ENCODE assay signal across 9 mouse cellular contexts in the genomic region with DNA sequence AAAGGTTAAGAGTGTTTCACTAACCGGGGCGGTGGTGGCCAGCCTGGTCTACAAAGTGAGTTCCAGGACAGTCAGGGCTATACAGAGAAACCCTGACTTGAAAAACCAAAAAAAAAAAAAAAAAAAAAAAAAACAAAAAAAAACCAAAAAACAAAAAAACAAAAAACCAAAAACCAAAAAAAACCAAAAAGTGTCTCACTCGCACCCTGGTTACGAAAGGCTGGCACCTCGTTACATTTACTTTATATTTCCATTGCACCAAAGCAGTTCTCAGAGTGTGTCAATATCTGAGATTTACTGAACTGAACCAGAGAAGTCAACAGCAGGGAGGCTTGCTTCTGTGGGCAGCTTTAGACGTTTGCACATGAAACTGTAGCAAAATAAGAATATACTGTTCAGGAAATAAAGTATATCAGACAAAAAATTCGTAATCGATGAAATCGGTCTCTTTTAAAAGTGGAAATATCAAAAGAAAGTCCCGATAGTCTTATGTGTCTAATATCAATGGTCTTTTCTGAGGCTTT. TPM values are rescaled to one million over a fixed set of nuclear protein-coding genes. Genes with fewer than 3 reads are reported as not detected.
A peak's percentile ranks its signal among the peaks of the same experiment; 100 is the strongest.
DNase-seq lines count a peak whose midpoint lies in the region; ATAC-seq and TF ChIP-seq lines count a peak whose summit lies in the region.
"Had no signal": no experiment of that assay in that cellular context is flagged by ENCODE, and none has a peak within 500 bp of the region (broad histone marks: within the 10 kb centered on the region; RNA-seq: fewer than 3 reads in every experiment).

No protein-coding gene starts in this region.

- no peaks in the 10 kb centered on the region for H3K27me3 ChIP-seq in lung, embryonic 14.5 days (ENCODE audit: insufficient read depth, low read length)
- H3K27me3 ChIP-seq in embryonic facial prominence, embryonic 13.5 days: no peaks in the 10 kb centered on the region
- H3K27me3 ChIP-seq in intestine, embryonic 16.5 days (replicated peaks; ENCODE audit: control insufficient read depth, insufficient read depth, low read length): no peaks in the 10 kb centered on the region
- H3K27me3 ChIP-seq in neural tube, embryonic 14.5 days (ENCODE audit: control insufficient read depth, insufficient read depth, low read length): no peaks in the 10 kb centered on the region

- peak overlapping the region; percentile 73 for H3K4me2 ChIP-seq in lung, embryonic 14.5 days
- H3K4me2 ChIP-seq in embryonic facial prominence, embryonic 13.5 days: peak overlapping the region; percentile 80
- peak overlapping the region; percentile 44 for H3K4me2 ChIP-seq in intestine, embryonic 16.5 days (ENCODE audit: low read depth, low read length)
- peak overlapping the region; percentile 38; the same call in 1 of the 2 replicates for H3K4me2 ChIP-seq in neural tube, embryonic 14.5 days (ENCODE audit: low read depth, low read length)

- H3K9ac ChIP-seq in lung, embryonic 14.5 days: peak overlapping the region; percentile 98; the same call in 1 of the 2 replicates
- H3K9ac ChIP-seq in embryonic facial prominence, embryonic 13.5 days: no peak overlapping the region
- no peak overlapping the region for H3K9ac ChIP-seq in intestine, embryonic 16.5 days (ENCODE audit: low read depth, low read length)
- H3K9ac ChIP-seq in neural tube, embryonic 14.5 days (replicated peaks; ENCODE audit: low read depth, low read length): no peak overlapping the region

- no peaks in the 10 kb centered on the region for H3K9me3 ChIP-seq in lung, embryonic 14.5 days (ENCODE audit: low read depth, low read length)
- H3K9me3 ChIP-seq in embryonic facial prominence, embryonic 13.5 days: no peaks in the 10 kb centered on the region
- H3K9me3 ChIP-seq in intestine, embryonic 16.5 days (ENCODE audit: control insufficient read depth, low read length): no peaks in the 10 kb centered on the region
- H3K9me3 ChIP-seq in neural tube, embryonic 14.5 days (ENCODE audit: control insufficient read depth, low read length): no peaks in the 10 kb centered on the region

- TF ChIP-seq CTCF in lung, embryonic 14.5 days (IDR thresholded peaks at IDR 0.05; ENCODE audit: low read depth): no peak

- no peaks in the 10 kb centered on the region for H3K4me1 ChIP-seq in lung, embryonic 14.5 days (ENCODE audit: insufficient read depth)
- H3K4me1 ChIP-seq in embryonic facial prominence, embryonic 13.5 days: peaks cover 18% of the 10 kb centered on the region
- peaks cover 11% of the 10 kb centered on the region for H3K4me1 ChIP-seq in intestine, embryonic 16.5 days (ENCODE audit: control insufficient read depth, insufficient read depth, low read length)
- peaks cover 9% of the 10 kb centered on the region for H3K4me1 ChIP-seq in neural tube, embryonic 14.5 days (ENCODE audit: control insufficient read depth, insufficient read depth, low read length)

- 33% methylated on average over 10 of the region's 10 CpGs for WGBS in lung, embryonic 14.5 days
- 39% methylated on average over 10 of the region's 10 CpGs for WGBS in embryonic facial prominence, embryonic 13.5 days
- WGBS in intestine, embryonic 16.5 days: 37% methylated on average over 10 of the region's 10 CpGs
- 37% methylated on average over 10 of the region's 10 CpGs for WGBS in neural tube, embryonic 14.5 days

- DNase-seq in lung, embryonic 14.5 days: peak; percentile 39
- DNase-seq in lung, postnatal 10 days: no peak
- DNase-seq in urinary bladder, adult 18-20 months (ENCODE audit: low spot score in 2 of 2): no peak
- DNase-seq in right cerebral cortex, postnatal 14 days: no peak

- H3K36me3 ChIP-seq in lung, embryonic 14.5 days (ENCODE audit: insufficient read depth): 0 out of 2 replicates have a peak, but pooled peaks cover 5% of the 10 kb centered on the region
- 0 out of 2 replicates have a peak, but pooled peaks cover 4% of the 10 kb centered on the region for H3K36me3 ChIP-seq in embryonic facial prominence, embryonic 13.5 days
- no peaks in the 10 kb centered on the region for H3K36me3 ChIP-seq in intestine, embryonic 16.5 days (ENCODE audit: control insufficient read depth, insufficient read depth, low read length)
- no peaks in the 10 kb centered on the region for H3K36me3 ChIP-seq in neural tube, embryonic 14.5 days (ENCODE audit: control insufficient read depth, insufficient read depth, low read length)

- ATAC-seq in lung, embryonic 14.5 days (ENCODE audit: insufficient read depth): no peak
- ATAC-seq in embryonic facial prominence, embryonic 13.5 days (ENCODE audit: insufficient number of reproducible peaks, insufficient read depth, low FRiP score, low TSS enrichment, low read depth): no peak
- no peak for ATAC-seq in intestine, embryonic 16.5 days
- no peak for ATAC-seq in neural tube, embryonic 14.5 days (ENCODE audit: low read depth)
- no peak for ATAC-seq in erythroid progenitor cell, adult 5-6 weeks (replicated peaks; ENCODE audit: low FRiP score, poor library complexity, severe bottlenecking)

- H3K4me3 ChIP-seq in lung, embryonic 14.5 days (ENCODE audit: low read depth, low read length): peak overlapping the region; percentile 100
- peak overlapping the region; percentile 83 for H3K4me3 ChIP-seq in embryonic facial prominence, embryonic 13.5 days
- H3K4me3 ChIP-seq in intestine, embryonic 16.5 days (ENCODE audit: low read length): peak overlapping the region; percentile 100
- peak overlapping the region; percentile 99 for H3K4me3 ChIP-seq in neural tube, embryonic 14.5 days (ENCODE audit: low read depth, low read length)

- no peak overlapping the region; the same call in none of the 2 replicates for H3K27ac ChIP-seq in lung, embryonic 14.5 days (ENCODE audit: low read depth)
- H3K27ac ChIP-seq in embryonic facial prominence, embryonic 13.5 days: no peak overlapping the region
- no peak overlapping the region for H3K27ac ChIP-seq in intestine, embryonic 16.5 days (ENCODE audit: low read length)
- H3K27ac ChIP-seq in neural tube, embryonic 14.5 days (ENCODE audit: low read depth, low read length): no peak overlapping the region

RNA-seq across cellular contexts. Expression of gene Rptor, which starts 0.5 kb away (rescaled TPM):
- polyA plus RNA-seq in lung, embryonic 14.5 days (2014; fragmentation: Nextera tagmentation; extraction: Ambion mirVana): 14.6 TPM in 2 replicates
- polyA plus RNA-seq in embryonic facial prominence, embryonic 13.5 days (2015; fragmentation: Nextera tagmentation; extraction: Ambion mirVana): 10.8 and 12.5 TPM in 2 replicates
- polyA plus RNA-seq in intestine, embryonic 16.5 days (2015; fragmentation: Nextera tagmentation; extraction: Ambion mirVana): 5.2 and 5.9 TPM in 2 replicates
- polyA plus RNA-seq in neural tube, embryonic 14.5 days (2014; fragmentation: Nextera tagmentation; extraction: Ambion mirVana): 12.1 and 13.4 TPM in 2 replicates
- total RNA-seq in erythroid progenitor cell, adult 5-6 weeks (2015; ENCODE audit: low replicate concordance): 6.7 and 10.1 TPM in 2 replicates
- total RNA-seq in erythroid progenitor cell, adult 5-6 weeks (2017; ENCODE audit: low replicate concordance): 10.1 and 11.2 TPM in 2 replicates

RNA-seq across cellular contexts. Expression of gene Nptx1, which starts 54.7 kb away (rescaled TPM):
- 1.3 and 1.4 TPM in 2 replicates for polyA plus RNA-seq in lung, embryonic 14.5 days (2014; fragmentation: Nextera tagmentation; extraction: Ambion mirVana)
- polyA plus RNA-seq in embryonic facial prominence, embryonic 13.5 days (2015; fragmentation: Nextera tagmentation; extraction: Ambion mirVana): 0.60 and 0.66 TPM in 2 replicates
- 0.56 and 0.65 TPM in 2 replicates for polyA plus RNA-seq in intestine, embryonic 16.5 days (2015; fragmentation: Nextera tagmentation; extraction: Ambion mirVana)
- 23.7 and 27.4 TPM in 2 replicates for polyA plus RNA-seq in neural tube, embryonic 14.5 days (2014; fragmentation: Nextera tagmentation; extraction: Ambion mirVana)
- total RNA-seq in erythroid progenitor cell, adult 5-6 weeks (2015; ENCODE audit: low replicate concordance): not detected in 2 replicates
- not detected in 2 replicates for total RNA-seq in erythroid progenitor cell, adult 5-6 weeks (2017; ENCODE audit: low replicate concordance)
- total RNA-seq: neutrophil, adult 5-6 weeks had no signal

Comparison
In these comparisons a context has a peak if more than half of its experiments do, and no peak if none do; other contexts are left out.
1. RNA of gene Nptx1, which starts 54.7 kb away (polyA plus RNA-seq): 23.7 to 27.4 TPM in neural tube, embryonic 14.5 days; 1.3 to 1.4 TPM in lung, embryonic 14.5 days, 0.60 to 0.66 TPM in embryonic facial prominence, embryonic 13.5 days and 0.56 to 0.65 TPM in intestine, embryonic 16.5 days; every median in the first group is over 10 times any median in the second.
2. Peak in every context shown above with its lines, with median percentiles within 50 percentile points of each other: H3K4me2 ChIP-seq and H3K4me3 ChIP-seq.